Comparison of ENCODE assay signal across 8 mouse cellular contexts in genomic region chr6:101376511-101377166, GRCm38 (mm10). TPM values are rescaled to one million over a fixed set of nuclear protein-coding genes. Genes with fewer than 3 reads are reported as not detected.
DNase-seq lines count a peak whose midpoint lies in the region; ATAC-seq lines count a peak whose summit lies in the region.

No protein-coding gene starts in this region.

- peaks cover 42% of the 10 kb centered on the region for H3K27me3 ChIP-seq in erythroblast, embryonic 14.5 days (ENCODE audit: control insufficient read depth)
- no peaks in the 10 kb centered on the region for H3K27me3 ChIP-seq in embryonic facial prominence, embryonic 15.5 days
- peaks cover 7% of the 10 kb centered on the region for H3K27me3 ChIP-seq in hindbrain, embryonic 12.5 days
- H3K27me3 ChIP-seq in liver, embryonic 16.5 days (ENCODE audit: control insufficient read depth, insufficient read depth, low read depth, low read length) = peaks cover 27% of the 10 kb centered on the region

- peak overlapping the region; percentile 95 for H3K27ac ChIP-seq in embryonic facial prominence, embryonic 15.5 days (replicated peaks)
- peak overlapping the region; percentile 79 for H3K27ac ChIP-seq in hindbrain, embryonic 12.5 days
- no peak overlapping the region for H3K27ac ChIP-seq in liver, embryonic 16.5 days (ENCODE audit: low read length)

- no peak for ATAC-seq in erythroblast, adult 5-6 weeks (replicated peaks; ENCODE audit: low FRiP score, poor library complexity, severe bottlenecking)
- no peak for ATAC-seq in embryonic facial prominence, embryonic 15.5 days (ENCODE audit: insufficient number of reproducible peaks, low FRiP score, low TSS enrichment, low read depth)
- no peak for ATAC-seq in hindbrain, embryonic 12.5 days (ENCODE audit: low FRiP score)
- no peak for ATAC-seq in liver, embryonic 16.5 days (ENCODE audit: low read depth)

- WGBS in embryonic facial prominence, embryonic 15.5 days = 5% methylated on average over 10 of the region's 10 CpGs
- 3% methylated on average over 10 of the region's 10 CpGs for WGBS in hindbrain, embryonic 12.5 days
- 10% methylated on average over 10 of the region's 10 CpGs for WGBS in liver, embryonic 16.5 days (ENCODE audit: insufficient replicate concordance)

- peak overlapping the region; percentile 87 for H3K4me2 ChIP-seq in embryonic facial prominence, embryonic 15.5 days (replicated peaks)
- peak overlapping the region; percentile 97 for H3K4me2 ChIP-seq in hindbrain, embryonic 12.5 days (replicated peaks)
- peak overlapping the region; percentile 68 for H3K4me2 ChIP-seq in liver, embryonic 16.5 days (ENCODE audit: low read depth, low read length)

- peak overlapping the region; percentile 53 for H3K4me3 ChIP-seq in erythroblast, embryonic 14.5 days (replicated peaks)
- peak overlapping the region; percentile 72 for H3K4me3 ChIP-seq in embryonic facial prominence, embryonic 15.5 days (replicated peaks)
- H3K4me3 ChIP-seq in hindbrain, embryonic 12.5 days = peak overlapping the region; percentile 65
- peak overlapping the region; percentile 55 for H3K4me3 ChIP-seq in liver, embryonic 16.5 days (ENCODE audit: low read depth, low read length)

- DNase-seq in cerebellum, adult 11-12 months = no peak
- no peak for DNase-seq in urinary bladder, postnatal 25 days (ENCODE audit: low spot score)
- DNase-seq in embryo, embryonic 11 days = no peak

- H3K9me3 ChIP-seq in erythroblast, embryonic 14.5 days (ENCODE audit: control insufficient read depth, low read length) = no peaks in the 10 kb centered on the region; the same call in 1 of the 2 replicates
- H3K9me3 ChIP-seq in embryonic facial prominence, embryonic 15.5 days (replicated peaks) = no peaks in the 10 kb centered on the region
- no peaks in the 10 kb centered on the region for H3K9me3 ChIP-seq in hindbrain, embryonic 12.5 days (replicated peaks)
- H3K9me3 ChIP-seq in liver, embryonic 16.5 days (replicated peaks; ENCODE audit: control insufficient read depth, low read length) = no peaks in the 10 kb centered on the region

- peak overlapping the region; percentile 85 for H3K9ac ChIP-seq in embryonic facial prominence, embryonic 15.5 days
- H3K9ac ChIP-seq in hindbrain, embryonic 12.5 days = peak overlapping the region; percentile 74
- H3K9ac ChIP-seq in liver, embryonic 16.5 days (ENCODE audit: low read depth, low read length) = no peak overlapping the region

- no peaks in the 10 kb centered on the region for H3K36me3 ChIP-seq in erythroblast, embryonic 14.5 days (ENCODE audit: control insufficient read depth)
- no peaks in the 10 kb centered on the region for H3K36me3 ChIP-seq in embryonic facial prominence, embryonic 15.5 days
- no peaks in the 10 kb centered on the region for H3K36me3 ChIP-seq in hindbrain, embryonic 12.5 days
- H3K36me3 ChIP-seq in liver, embryonic 16.5 days (ENCODE audit: control insufficient read depth, insufficient read depth) = no peaks in the 10 kb centered on the region

- H3K4me1 ChIP-seq in erythroblast, embryonic 14.5 days (ENCODE audit: control insufficient read depth) = no peaks in the 10 kb centered on the region
- peaks cover 51% of the 10 kb centered on the region for H3K4me1 ChIP-seq in embryonic facial prominence, embryonic 15.5 days
- peaks cover 23% of the 10 kb centered on the region for H3K4me1 ChIP-seq in hindbrain, embryonic 12.5 days
- H3K4me1 ChIP-seq in liver, embryonic 16.5 days (ENCODE audit: control insufficient read depth, low read depth, low read length) = peaks cover 3% of the 10 kb centered on the region

RNA-seq across cellular contexts. Expression of gene Pdzrn3, which starts 1.1 kb away (rescaled TPM):
- not detected in 2 replicates for polyA plus RNA-seq in erythroblast, embryonic 14.5 days (2012)
- not detected in 2 replicates for total RNA-seq in erythroblast, adult 5-6 weeks (2015; ENCODE audit: low replicate concordance)
- not detected in 2 replicates for total RNA-seq in erythroblast, adult 5-6 weeks (2017; ENCODE audit: low replicate concordance)
- polyA plus RNA-seq in embryonic facial prominence, embryonic 15.5 days (2015; fragmentation: Nextera tagmentation; extraction: Ambion mirVana) = 17.0 and 18.5 TPM in 2 replicates
- polyA plus RNA-seq in hindbrain, embryonic 12.5 days (2016; fragmentation: Nextera tagmentation; extraction: Ambion mirVana) = 27.2 and 31.0 TPM in 2 replicates
- 0.41 and 0.54 TPM in 2 replicates for polyA plus RNA-seq in liver, embryonic 16.5 days (2015; fragmentation: Nextera tagmentation; extraction: Ambion mirVana)

Comparison
In these comparisons a context has a peak if more than half of its experiments do, and no peak if none do; other contexts are left out.
1. RNA of gene Pdzrn3, which starts 1.1 kb away (polyA plus RNA-seq): 27.2 to 31.0 TPM in hindbrain, embryonic 12.5 days and 17.0 to 18.5 TPM in embryonic facial prominence, embryonic 15.5 days; 0.41 to 0.54 TPM in liver, embryonic 16.5 days and not detected in erythroblast, embryonic 14.5 days; every median in the first group is over 10 times any median in the second.
2. Peak in every context shown above with its lines, with median percentiles within 50 percentile points of each other: H3K4me3 ChIP-seq and H3K4me2 ChIP-seq.